Mouse (Mus musculus) G1E (cell line): ENCODE measurements around the gene Cblc.

Source experiments
- CTCF ChIP-seq: IDR thresholded peaks from 2 replicates; pipeline ENCODE4 v1.5.1; 2012; ENCODE audit warnings: low read depth, low read length, inconsistent platforms, mixed read lengths
- GATA1 ChIP-seq: IDR thresholded peaks from 2 replicates; pipeline ENCODE4 v1.6.1; 2012; ENCODE audit warnings: borderline replicate concordance, low read length, inconsistent platforms, mixed read lengths
- GATA2 ChIP-seq: IDR thresholded peaks from 2 replicates; pipeline ENCODE4 v1.6.1; 2012; ENCODE audit warnings: low read depth, low read length, inconsistent platforms, borderline replicate concordance
- POLR2AphosphoS5 ChIP-seq: IDR thresholded peaks from 2 replicates; pipeline ENCODE4 v1.6.1; 2012; ENCODE audit warnings: low read depth, low read length, inconsistent platforms; ENCODE audit not compliant: insufficient replicate concordance
- TAL1 ChIP-seq: conservative IDR thresholded peaks from 2 replicates; pipeline ENCODE4 v1.6.1; 2012; ENCODE audit warnings: low read depth, low read length, inconsistent platforms, mixed read lengths

DNA sequence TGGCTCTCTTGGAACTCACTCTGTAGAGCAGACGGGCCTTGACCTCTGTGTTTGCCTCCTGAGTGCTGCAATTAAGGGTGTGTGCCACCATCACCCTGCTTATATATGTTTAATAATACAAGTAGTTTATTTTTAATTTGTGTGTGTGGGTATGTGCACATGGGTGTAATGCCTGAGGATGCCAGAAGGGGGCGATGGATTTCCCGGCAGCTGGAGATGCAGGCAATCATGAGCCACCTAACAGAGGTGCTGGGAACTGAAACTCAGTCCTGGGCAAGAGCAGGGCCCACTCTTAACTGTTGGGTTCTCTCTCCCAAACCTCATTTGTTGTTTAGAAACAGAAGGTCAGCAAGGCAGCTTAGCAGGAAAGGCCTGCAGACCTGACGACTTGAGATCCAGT lies 16.7 kb downstream of the Cblc start:
- no peak for TF ChIP-seq GATA1
- no peak for TF ChIP-seq CTCF
- no peak for TF ChIP-seq POLR2AphosphoS5
- TF ChIP-seq TAL1 = no peak
- TF ChIP-seq GATA2 = no peak
